Mouse (Mus musculus): ENCODE measurements around the gene Slc22a17. TPM values are rescaled to one million over a fixed set of nuclear protein-coding genes. Genes with fewer than 3 reads are reported as not detected.

Slc22a17 gene
- polyA plus RNA-seq, 1 experiment: not detected

- H3K4me1 ChIP-seq (ENCODE audit: control insufficient read depth, insufficient read depth, low read length): peaks cover 13% of the 10 kb centered on the region
- H3K4me3 ChIP-seq (ENCODE audit: insufficient read depth, low read depth, low read length): no peak overlapping the region
- TF ChIP-seq POLR2A (IDR thresholded peaks at IDR 0.05; ENCODE audit: insufficient read depth, low read depth, low read length): no peak
- TF ChIP-seq CTCF (IDR thresholded peaks at IDR 0.05; ENCODE audit: insufficient read depth, low read depth, low read length): no peak
- H3K27ac ChIP-seq (ENCODE audit: insufficient read depth, low read depth, low read length): no peak overlapping the region
- WGBS: 64% methylated on average over 13 of the region's 13 CpGs
Observed at GRCm38 (mm10) chr14:54941024-54941978, 28.4 kb upstream of the Slc22a17 start.

- H3K27ac ChIP-seq (ENCODE audit: insufficient read depth, low read depth, low read length): no peak overlapping the region
- peaks cover 13% of the 10 kb centered on the region for H3K4me1 ChIP-seq (ENCODE audit: control insufficient read depth, insufficient read depth, low read length)
- 81% methylated on average over 3 of the region's 3 CpGs for WGBS
- H3K4me3 ChIP-seq (ENCODE audit: insufficient read depth, low read depth, low read length): no peak overlapping the region
- TF ChIP-seq POLR2A (IDR thresholded peaks at IDR 0.05; ENCODE audit: insufficient read depth, low read depth, low read length) (no peak), CTCF (IDR thresholded peaks at IDR 0.05; ENCODE audit: insufficient read depth, low read depth, low read length) (no peak)
Observed at GRCm38 (mm10) chr14:54940176-54940530, 27.2 kb upstream of the Slc22a17 start.

GRCm38 (mm10) chr14:54939434-54940175 lies 26.7 kb upstream of the Slc22a17 start:
- TF ChIP-seq CTCF (IDR thresholded peaks at IDR 0.05; ENCODE audit: insufficient read depth, low read depth, low read length) (no peak), POLR2A (IDR thresholded peaks at IDR 0.05; ENCODE audit: insufficient read depth, low read depth, low read length) (no peak)
- Histone ChIP-seq H3K4me1 (ENCODE audit: control insufficient read depth, insufficient read depth, low read length) (peaks cover 13% of the 10 kb centered on the region), H3K4me3 (ENCODE audit: insufficient read depth, low read depth, low read length) (no peak overlapping the region), H3K27ac (ENCODE audit: insufficient read depth, low read depth, low read length) (no peak overlapping the region)
- 68% methylated on average over 12 of the region's 12 CpGs for WGBS

- no peak for TF ChIP-seq POLR2A (IDR thresholded peaks at IDR 0.05; ENCODE audit: insufficient read depth, low read depth, low read length)
- no peak for TF ChIP-seq CTCF (IDR thresholded peaks at IDR 0.05; ENCODE audit: insufficient read depth, low read depth, low read length)
- H3K27ac ChIP-seq (ENCODE audit: insufficient read depth, low read depth, low read length): no peak overlapping the region
- no peak overlapping the region for H3K4me3 ChIP-seq (ENCODE audit: insufficient read depth, low read depth, low read length)
- WGBS: 79% methylated on average over 15 of the region's 15 CpGs
- H3K4me1 ChIP-seq (ENCODE audit: control insufficient read depth, insufficient read depth, low read length): peaks cover 13% of the 10 kb centered on the region
Observed at GRCm38 (mm10) chr14:54938431-54939219, 25.7 kb upstream of the Slc22a17 start.

- WGBS: 81% methylated on average over 16 of the region's 16 CpGs
- no peak overlapping the region for H3K27ac ChIP-seq (ENCODE audit: insufficient read depth, low read depth, low read length)
- no peak for TF ChIP-seq CTCF (IDR thresholded peaks at IDR 0.05; ENCODE audit: insufficient read depth, low read depth, low read length)
- TF ChIP-seq POLR2A (IDR thresholded peaks at IDR 0.05; ENCODE audit: insufficient read depth, low read depth, low read length): no peak
- H3K4me1 ChIP-seq (ENCODE audit: control insufficient read depth, insufficient read depth, low read length): peaks cover 18% of the 10 kb centered on the region
- peak overlapping the region; percentile 9 for H3K4me3 ChIP-seq (ENCODE audit: insufficient read depth, low read depth, low read length)
Observed at GRCm38 (mm10) chr14:54937361-54938182, 24.6 kb upstream of the Slc22a17 start.

- no peak for TF ChIP-seq POLR2A (IDR thresholded peaks at IDR 0.05; ENCODE audit: insufficient read depth, low read depth, low read length)
- WGBS: 72% methylated on average over 6 of the region's 6 CpGs
- Histone ChIP-seq H3K4me3 (ENCODE audit: insufficient read depth, low read depth, low read length) (peak overlapping the region; percentile 38), H3K27ac (ENCODE audit: insufficient read depth, low read depth, low read length) (no peak overlapping the region), H3K4me1 (ENCODE audit: control insufficient read depth, insufficient read depth, low read length) (peaks cover 19% of the 10 kb centered on the region)
Observed at GRCm38 (mm10) chr14:54936831-54937160, 23.9 kb upstream of the Slc22a17 start.

- H3K4me3 ChIP-seq (ENCODE audit: insufficient read depth, low read depth, low read length): peak within 1 kb of the TSS; percentile 38
- no peak for TF ChIP-seq CTCF (IDR thresholded peaks at IDR 0.05; ENCODE audit: insufficient read depth, low read depth, low read length)
- TF ChIP-seq POLR2A (IDR thresholded peaks at IDR 0.05; ENCODE audit: insufficient read depth, low read depth, low read length): no peak
- H3K4me1 ChIP-seq (ENCODE audit: control insufficient read depth, insufficient read depth, low read length): peaks cover 19% of the 10 kb centered on the region
- peak within 1 kb of the TSS; percentile 76 for H3K27ac ChIP-seq (ENCODE audit: insufficient read depth, low read depth, low read length)
- 51% methylated on average over 8 of the region's 8 CpGs for WGBS
Observed at GRCm38 (mm10) chr14:54935904-54936830, 23.2 kb upstream of the Slc22a17 start, which contains the start of gene Cmtm5. TSS of gene Cmtm5 (plus strand) at chr14:54936261.
